In the genomic region with DNA sequence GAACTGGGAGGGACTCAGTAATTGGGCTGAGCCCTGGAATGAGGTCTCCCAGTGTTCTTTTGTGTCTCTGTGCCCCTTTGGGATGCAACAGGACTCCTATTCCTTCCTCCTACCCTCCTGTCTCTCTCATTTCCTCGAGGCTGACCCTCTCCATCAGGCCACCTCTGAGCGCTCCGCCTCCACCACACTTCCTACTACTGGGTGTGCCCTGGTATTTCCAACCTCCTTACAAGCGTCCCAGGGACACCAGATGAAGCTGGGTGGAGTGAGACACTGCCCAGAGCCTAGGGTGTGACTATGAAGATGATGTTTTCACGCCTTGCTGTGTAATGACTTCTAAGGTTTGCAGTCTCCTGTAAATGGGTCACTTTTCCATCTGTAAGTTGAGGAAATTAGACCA, we compare ENCODE assay signal across 28 mouse cellular contexts. TPM values are rescaled to one million over a fixed set of nuclear protein-coding genes. Genes with fewer than 3 reads are reported as not detected.
"Had no signal": no experiment of that assay in that cellular context is flagged by ENCODE, and none has a peak within 500 bp of the region (broad histone marks: within the 10 kb centered on the region; RNA-seq: fewer than 3 reads in every experiment).

No protein-coding gene starts in this region.

- H3K4me2 ChIP-seq: heart, embryonic 13.5 days; heart, embryonic 15.5 days; hindbrain, embryonic 12.5 days; hindbrain, embryonic 14.5 days; intestine, embryonic 15.5 days; limb, embryonic 13.5 days; limb, embryonic 15.5 days; liver, embryonic 12.5 days had no signal

- H3K9me3 ChIP-seq: heart, embryonic 10.5 days; heart, embryonic 13.5 days; heart, embryonic 15.5 days; hindbrain, embryonic 10.5 days; hindbrain, embryonic 12.5 days; intestine, embryonic 15.5 days; limb, embryonic 13.5 days; limb, embryonic 15.5 days; liver, embryonic 12.5 days had no signal

- H3K9ac ChIP-seq: heart, embryonic 13.5 days; heart, embryonic 15.5 days; hindbrain, embryonic 12.5 days; hindbrain, embryonic 14.5 days; intestine, embryonic 15.5 days; limb, embryonic 13.5 days; limb, embryonic 15.5 days; liver, embryonic 12.5 days; liver, embryonic 14.5 days had no signal

- ATAC-seq: hindbrain, embryonic 16.5 days; inflammation-experienced regulatory T-cells, adult 6 months; intestine, embryonic 15.5 days; intestine, postnatal 0 days; liver, embryonic 12.5 days had no signal

- H3K27me3 ChIP-seq: hindbrain, embryonic 12.5 days; intestine, embryonic 15.5 days; limb, embryonic 13.5 days had no signal

- H3K36me3 ChIP-seq: heart, embryonic 10.5 days; heart, embryonic 13.5 days; heart, embryonic 15.5 days; hindbrain, embryonic 10.5 days; hindbrain, embryonic 12.5 days; intestine, embryonic 15.5 days; limb, embryonic 13.5 days; limb, embryonic 15.5 days; liver, embryonic 12.5 days had no signal

- DNase-seq: gastrocnemius, adult 2 months; gastrocnemius, postnatal 10 days; gastrocnemius, postnatal 25 days; heart, adult 2 months; heart, postnatal 14 days; heart, postnatal 4 days; kidney, adult 18-20 months; kidney, adult 8-10 months; kidney, postnatal 10 days; kidney, postnatal 25 days; kidney, postnatal 4 days; left cerebral cortex, postnatal 4 days had no signal

- H3K4me3 ChIP-seq: gastrocnemius, adult 2 months; heart, adult 2 months; heart, embryonic 10.5 days; heart, embryonic 13.5 days; heart, embryonic 15.5 days; hindbrain, embryonic 10.5 days; hindbrain, embryonic 12.5 days; intestine, embryonic 15.5 days; layer of hippocampus, adult 2 months; limb, embryonic 13.5 days; limb, embryonic 15.5 days; liver, embryonic 12.5 days had no signal

- H3K27ac ChIP-seq: gastrocnemius, adult 2 months; heart, adult 2 months; heart, embryonic 10.5 days; heart, embryonic 13.5 days; heart, embryonic 15.5 days; hindbrain, embryonic 10.5 days; hindbrain, embryonic 12.5 days; hindbrain, embryonic 14.5 days; intestine, embryonic 15.5 days; layer of hippocampus, adult 2 months; limb, embryonic 13.5 days; limb, embryonic 15.5 days; liver, embryonic 12.5 days; liver, embryonic 14.5 days had no signal

RNA-seq across cellular contexts. Expression of a gene that starts 1.4 kb away (rescaled TPM):
- total RNA-seq: granulocyte monocyte progenitor cell, adult 5-6 weeks had no signal
